In the genomic region with DNA sequence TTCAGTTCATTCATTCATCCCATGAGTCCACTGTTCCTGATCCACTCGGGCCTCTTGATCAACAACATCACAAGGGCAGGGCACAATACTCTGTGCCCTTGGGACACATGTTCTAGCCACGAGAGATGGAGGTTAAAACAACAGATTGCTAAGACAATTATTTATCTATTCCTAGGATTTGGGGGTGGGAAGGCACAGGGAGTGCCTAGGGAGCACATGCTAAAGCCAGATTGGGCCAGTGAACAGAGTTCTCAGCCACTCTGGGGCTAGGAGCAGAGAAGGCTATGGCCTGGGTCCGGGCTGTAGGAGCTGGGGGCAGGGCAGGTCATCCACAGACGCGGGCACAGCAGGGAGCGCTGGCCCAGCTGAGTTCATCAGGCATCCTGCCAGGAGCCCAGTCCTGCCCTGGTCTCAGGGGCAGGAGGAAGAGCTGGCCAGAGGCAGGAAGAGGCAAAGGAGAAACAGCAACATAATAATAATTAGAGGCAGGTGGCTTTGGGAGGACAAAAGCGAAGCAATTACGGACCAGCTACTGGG, we compare ENCODE assay signal across 13 mouse cellular contexts. TPM values are rescaled to one million over a fixed set of nuclear protein-coding genes. Genes with fewer than 3 reads are reported as not detected.
A peak's percentile ranks its signal among the peaks of the same experiment; 100 is the strongest.
DNase-seq lines count a peak whose midpoint lies in the region; ATAC-seq lines count a peak whose summit lies in the region.
"Had no signal": no experiment of that assay in that cellular context is flagged by ENCODE, and none has a peak within 500 bp of the region (broad histone marks: within the 10 kb centered on the region; RNA-seq: fewer than 3 reads in every experiment).

No protein-coding gene starts in this region.

- H3K27me3 ChIP-seq in hindbrain, embryonic 10.5 days (ENCODE audit: insufficient read depth, poor library complexity, severe bottlenecking): 0 out of 2 replicates have a peak, but pooled peaks cover 8% of the 10 kb centered on the region
- H3K27me3 ChIP-seq in hindbrain, embryonic 16.5 days (replicated peaks; ENCODE audit: control insufficient read depth, insufficient read depth, low read length): no peaks in the 10 kb centered on the region

- 28% methylated on average over 8 of the region's 8 CpGs for WGBS in hindbrain, embryonic 10.5 days
- WGBS in hindbrain, embryonic 16.5 days: 34% methylated on average over 8 of the region's 8 CpGs

- peaks cover 34% of the 10 kb centered on the region for H3K4me1 ChIP-seq in hindbrain, embryonic 10.5 days (replicated peaks)
- H3K4me1 ChIP-seq in hindbrain, embryonic 16.5 days (ENCODE audit: control insufficient read depth, insufficient read depth, low read depth, low read length): no peaks in the 10 kb centered on the region; the same call in 1 of the 2 replicates

- H3K4me2 ChIP-seq in hindbrain, embryonic 16.5 days (ENCODE audit: low read length): no peak overlapping the region
- H3K4me2 ChIP-seq: limb, embryonic 13.5 days had no signal

- no peaks in the 10 kb centered on the region for H3K36me3 ChIP-seq in hindbrain, embryonic 10.5 days
- H3K36me3 ChIP-seq in hindbrain, embryonic 16.5 days (ENCODE audit: control insufficient read depth, insufficient read depth, low read length): no peaks in the 10 kb centered on the region
- H3K36me3 ChIP-seq: limb, embryonic 13.5 days; midbrain, embryonic 10.5 days had no signal

- DNase-seq in hindbrain, embryonic 10.5 days (ENCODE audit: low spot score): no peak
- DNase-seq in retina, postnatal 1 day: peak; percentile 65
- DNase-seq in retina, embryonic 14.5 days (ENCODE audit: low spot score): no peak
- DNase-seq in kidney, adult 9 months: peak; percentile 78
- DNase-seq in spleen, postnatal 10 days (ENCODE audit: low spot score in 2 of 2): no peak
- DNase-seq: cerebellum, adult 8-10 months; right cerebral cortex, postnatal 25 days had no signal

- no peak overlapping the region for H3K9ac ChIP-seq in hindbrain, embryonic 16.5 days (ENCODE audit: low read depth, low read length)
- H3K9ac ChIP-seq: limb, embryonic 13.5 days had no signal

- H3K9me3 ChIP-seq in hindbrain, embryonic 10.5 days: no peaks in the 10 kb centered on the region
- no peaks in the 10 kb centered on the region for H3K9me3 ChIP-seq in hindbrain, embryonic 16.5 days (ENCODE audit: control insufficient read depth, low read length)
- H3K9me3 ChIP-seq: limb, embryonic 13.5 days; midbrain, embryonic 10.5 days had no signal

- ATAC-seq in hindbrain, embryonic 16.5 days: no peak
- no peak for ATAC-seq in megakaryocyte progenitor cell, adult 5-6 weeks (replicated peaks; ENCODE audit: poor library complexity)

- H3K4me3 ChIP-seq in hindbrain, embryonic 10.5 days: no peak overlapping the region
- H3K4me3 ChIP-seq in hindbrain, embryonic 16.5 days (ENCODE audit: low read length): no peak overlapping the region
- H3K4me3 ChIP-seq: limb, embryonic 13.5 days; midbrain, embryonic 10.5 days had no signal

- 0 out of 2 replicates have a peak overlapping the region, but pooled peaks have one; percentile 23 for H3K27ac ChIP-seq in hindbrain, embryonic 10.5 days
- H3K27ac ChIP-seq in hindbrain, embryonic 16.5 days (ENCODE audit: low read depth, low read length): no peak overlapping the region
- H3K27ac ChIP-seq: limb, embryonic 13.5 days; midbrain, embryonic 10.5 days had no signal

RNA-seq across cellular contexts. Expression of gene Mafb, which starts 15.8 kb away (rescaled TPM):
- 14.5 and 16.9 TPM in 2 replicates for polyA plus RNA-seq in hindbrain, embryonic 10.5 days (2016; fragmentation: Nextera tagmentation; extraction: Ambion mirVana)
- polyA plus RNA-seq in hindbrain, embryonic 16.5 days (2015; fragmentation: Nextera tagmentation; extraction: Ambion mirVana): 20.0 and 23.1 TPM in 2 replicates
- total RNA-seq in megakaryocyte progenitor cell, adult 5-6 weeks (2015): 0.39 and 0.83 TPM in 2 replicates
- 0.08 and 0.14 TPM in 2 replicates for total RNA-seq in megakaryocyte progenitor cell, adult 5-6 weeks (2017)

RNA-seq across cellular contexts. Expression of gene Gm826, which starts 17.1 kb away (rescaled TPM):
- polyA plus RNA-seq in hindbrain, embryonic 10.5 days (2016; fragmentation: Nextera tagmentation; extraction: Ambion mirVana): 0.33 and 0.39 TPM in 2 replicates
- polyA plus RNA-seq in hindbrain, embryonic 16.5 days (2015; fragmentation: Nextera tagmentation; extraction: Ambion mirVana): not detected in 2 replicates
- total RNA-seq in megakaryocyte progenitor cell, adult 5-6 weeks (2015): not detected in 2 replicates
- total RNA-seq in megakaryocyte progenitor cell, adult 5-6 weeks (2017): not detected in 2 replicates
- total RNA-seq: layer of hippocampus, adult 18-20 months had no signal
- polyA plus RNA-seq: neural tube, embryonic 11.5 days had no signal

Comparison
In these comparisons a context has a peak if more than half of its experiments do, and no peak if none do; other contexts are left out.
1. DNase-seq: peak in retina, postnatal 1 day (single experiment) and kidney, adult 9 months (single experiment); none in hindbrain, embryonic 10.5 days (single experiment), retina, embryonic 14.5 days (single experiment) and spleen, postnatal 10 days (0 of 2).